Mouse (Mus musculus) heart, postnatal 0 days (tissue): ENCODE measurements at regions not wholly inside any gene's neighbourhood (a gene's known extent, or its start where the extent isn't known, plus 50 kb on each side); places are given as distances from the start of the nearest gene placed in this dataset.
A peak's percentile ranks its signal among the peaks of the same experiment; 100 is the strongest.

Experiments used
- ATAC-seq: fragments of 200-750 bp; cut with Nextera tagmentation; 2 replicates; pipeline ENCODE4 v1.8.0; 2017; ENCODE audit warnings: low read depth, moderate number of reproducible peaks, moderate library complexity; ENCODE audit not compliant: insufficient read depth
- DNase-seq: peaks from one replicate; pipeline ENCODE4 v3.0.0-alpha.2; 2016; ENCODE audit warnings: low spot score
- H3K27ac ChIP-seq: fragments of 300-500 bp; sonication (generic); 2 replicates; pipeline ENCODE4 v1.5.1; 2014; ENCODE audit warnings: low read depth, mild to moderate bottlenecking
- H3K27me3 ChIP-seq: fragments of 300-500 bp; sonication (generic); 2 replicates; pipeline ENCODE4 v1.6.1; 2014; ENCODE audit warnings: low read length, mixed read lengths; ENCODE audit not compliant: control insufficient read depth, insufficient read depth
- H3K36me3 ChIP-seq: fragments of 300-500 bp; sonication (generic); replicated peaks from 2 replicates; pipeline ENCODE4 v1.6.1; 2014; ENCODE audit warnings: low read length, mixed read lengths; ENCODE audit not compliant: control insufficient read depth, insufficient read depth
- H3K4me1 ChIP-seq: fragments of 300-500 bp; sonication (generic); 2 replicates; pipeline ENCODE4 v1.6.1; 2014; ENCODE audit warnings: antibody characterized with exemption; ENCODE audit not compliant: control insufficient read depth, insufficient read depth
- H3K4me2 ChIP-seq: fragments of 300-500 bp; sonication (generic); 2 replicates; pipeline ENCODE4 v1.6.1; 2014; ENCODE audit warnings: low read depth, mild to moderate bottlenecking, low read length, moderate library complexity
- H3K4me3 ChIP-seq: fragments of 300-500 bp; sonication (generic); 2 replicates; pipeline ENCODE4 v1.5.1; 2014; ENCODE audit warnings: low read depth, low read length
- H3K9ac ChIP-seq: fragments of 300-500 bp; sonication (generic); replicated peaks from 2 replicates; pipeline ENCODE4 v1.6.1; 2014; ENCODE audit warnings: low read depth, low read length, mixed read lengths
- H3K9me3 ChIP-seq: fragments of 300-500 bp; sonication (generic); replicated peaks from 2 replicates; pipeline ENCODE4 v1.6.1; 2016; ENCODE audit warnings: low read length; ENCODE audit not compliant: control insufficient read depth
- CTCF ChIP-seq: IDR thresholded peaks from 2 replicates; pipeline ENCODE4 v1.5.1; 2016; ENCODE audit warnings: antibody characterized with exemption, control low read depth, low read depth
- EP300 ChIP-seq: IDR thresholded peaks from 2 replicates; pipeline ENCODE4 v1.6.1; 2016; ENCODE audit warnings: antibody characterized with exemption, low read depth
- whole genome bisulfite sequencing: fragments of 180-500 bp; shearing (Covaris S2); extraction: QIAGEN DNeasy Blood & Tissue Kit; methylation state at CpG from one replicate; pipeline ENCODE4 v1.1.7; 2014; 5-methylcytosine and 5-hydroxymethylcytosine counted together

DNA sequence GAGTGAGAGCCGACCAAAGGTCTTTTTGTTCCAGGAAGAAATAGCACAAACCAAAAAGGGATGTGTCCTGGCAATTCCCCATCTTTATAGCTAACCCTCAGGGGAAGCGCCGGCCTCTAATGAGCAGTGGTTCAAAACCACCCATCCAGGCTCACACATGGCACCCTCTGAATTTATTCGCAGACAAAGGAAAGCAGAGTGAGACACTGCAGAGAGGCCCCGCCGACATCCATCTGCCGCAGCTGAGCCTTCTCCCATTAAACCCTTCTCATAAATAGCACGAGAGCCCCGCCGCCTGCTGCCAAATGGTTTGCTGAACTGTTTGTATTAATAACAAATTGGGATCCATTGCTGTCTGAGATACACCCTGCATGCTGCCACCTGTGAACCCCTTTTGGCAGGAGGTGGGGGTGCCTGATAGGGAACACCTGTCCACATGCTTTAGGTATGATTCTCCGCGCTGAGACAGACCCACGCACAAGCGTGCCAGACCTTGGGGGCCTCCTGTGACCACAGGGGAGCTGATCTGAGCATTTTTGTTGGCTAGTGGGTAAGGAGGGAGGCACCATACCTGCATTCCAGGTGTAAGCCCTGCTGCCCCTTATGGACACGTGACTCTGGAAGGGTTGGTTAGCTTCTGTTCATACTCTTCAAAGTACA is 422.6 kb upstream of the Castor2 start:
- DNase-seq (no peak), ATAC-seq (no peak)
- Histone ChIP-seq H3K4me2 (no peak overlapping the region), H3K9ac (no peak overlapping the region), H3K27ac (no peak overlapping the region), H3K36me3 (no peaks in the 10 kb centered on the region), H3K27me3 (no peaks in the 10 kb centered on the region), H3K4me1 (no peaks in the 10 kb centered on the region), H3K4me3 (no peak overlapping the region), H3K9me3 (no peaks in the 10 kb centered on the region)
- TF ChIP-seq CTCF (no peak), EP300 (no peak)
- WGBS = 86% methylated on average over 15 of the region's 15 CpGs

DNA sequence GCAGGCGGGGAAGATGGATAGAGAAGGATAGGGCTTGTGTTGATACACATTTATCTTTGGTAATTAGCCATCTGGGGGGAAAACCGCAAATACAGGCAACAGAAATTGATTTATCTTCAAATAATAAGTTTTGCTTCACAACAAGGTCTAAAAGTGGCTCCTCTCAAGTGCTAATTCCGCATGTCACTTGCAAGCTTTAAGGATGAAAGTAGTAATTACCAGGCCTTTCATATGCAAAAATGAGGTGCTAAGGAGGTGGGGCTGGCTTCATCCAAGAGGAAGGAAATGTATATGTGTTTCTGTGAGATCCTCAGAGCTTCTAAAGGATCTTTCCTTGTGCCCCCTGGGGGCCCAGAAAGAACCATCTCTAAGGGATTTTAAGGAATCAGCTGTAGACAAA is 423.9 kb upstream of the Castor2 start:
- WGBS = 75% methylated on average over 3 of the region's 3 CpGs
- Histone ChIP-seq H3K4me2 (no peak overlapping the region), H3K27ac (no peak overlapping the region), H3K36me3 (no peaks in the 10 kb centered on the region), H3K9me3 (no peaks in the 10 kb centered on the region), H3K4me3 (no peak overlapping the region), H3K4me1 (no peaks in the 10 kb centered on the region), H3K27me3 (no peaks in the 10 kb centered on the region), H3K9ac (no peak overlapping the region)
- ATAC-seq (no peak), DNase-seq (no peak)
- TF ChIP-seq CTCF (no peak), EP300 (no peak)

- H3K4me1 ChIP-seq = no peaks in the 10 kb centered on the region; the same call in 1 of the 2 replicates
- 32% methylated on average over 6 of the region's 6 CpGs for WGBS
- no peak overlapping the region for H3K4me3 ChIP-seq
- no peak for DNase-seq
- no peak overlapping the region for H3K27ac ChIP-seq
- H3K9me3 ChIP-seq = no peaks in the 10 kb centered on the region
- no peaks in the 10 kb centered on the region for H3K27me3 ChIP-seq
- H3K9ac ChIP-seq = no peak overlapping the region
- H3K36me3 ChIP-seq = no peaks in the 10 kb centered on the region
- TF ChIP-seq CTCF (peak; percentile 37), EP300 (no peak)
- ATAC-seq = no peak
- H3K4me2 ChIP-seq = no peak overlapping the region
Measured at GRCm38 (mm10) chr5:133666473-133666872, 433.0 kb upstream of the Castor2 start.

GRCm38 (mm10) chr5:133662474-133663256 is 436.8 kb upstream of the Castor2 start:
- no peak overlapping the region for H3K4me3 ChIP-seq
- 75% methylated on average over 7 of the region's 7 CpGs for WGBS
- H3K9me3 ChIP-seq = no peaks in the 10 kb centered on the region
- H3K27me3 ChIP-seq = no peaks in the 10 kb centered on the region
- ATAC-seq = no peak
- no peak for TF ChIP-seq CTCF
- TF ChIP-seq EP300 = no peak
- no peak overlapping the region for H3K9ac ChIP-seq
- H3K4me2 ChIP-seq = no peak overlapping the region
- H3K27ac ChIP-seq = no peak overlapping the region
- no peaks in the 10 kb centered on the region for H3K4me1 ChIP-seq
- no peak for DNase-seq
- H3K36me3 ChIP-seq = no peaks in the 10 kb centered on the region

GRCm38 (mm10) chr5:133660351-133660750 is 439.2 kb upstream of the Castor2 start:
- H3K27me3 ChIP-seq = no peaks in the 10 kb centered on the region
- H3K4me3 ChIP-seq = no peak overlapping the region
- H3K36me3 ChIP-seq = no peaks in the 10 kb centered on the region
- TF ChIP-seq EP300 = no peak
- TF ChIP-seq CTCF = no peak
- 81% methylated on average over 11 of the region's 11 CpGs for WGBS
- no peak overlapping the region for H3K27ac ChIP-seq
- no peak for ATAC-seq
- H3K9ac ChIP-seq = no peak overlapping the region
- no peak for DNase-seq
- no peak overlapping the region for H3K4me2 ChIP-seq
- no peaks in the 10 kb centered on the region for H3K4me1 ChIP-seq
- no peaks in the 10 kb centered on the region for H3K9me3 ChIP-seq
